Mouse (Mus musculus): ENCODE results near the gene Pde4d.
A peak's percentile ranks its signal among the peaks of the same experiment; 100 is the strongest.

Gene Pde4d

DNA sequence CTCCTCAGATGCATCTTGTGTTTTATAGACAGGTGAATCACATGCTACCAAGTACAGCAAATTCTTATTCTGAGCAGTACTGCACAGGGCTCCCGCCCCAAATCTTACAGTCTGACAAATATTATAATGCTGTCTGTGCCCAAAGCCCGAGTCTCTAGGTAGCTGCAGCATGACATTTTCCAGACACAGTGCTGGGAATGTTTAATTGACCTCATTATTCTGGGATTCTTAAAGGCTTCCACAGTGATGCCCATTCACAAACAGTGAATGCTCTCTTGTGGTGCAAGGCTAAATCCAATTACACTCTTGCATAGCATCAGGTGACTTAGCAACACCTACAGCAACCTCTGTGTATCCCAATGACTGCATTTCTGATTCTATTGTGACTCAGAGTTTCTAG, 549.0 kb downstream of the Pde4d start:
- no peak for DNase-seq (ENCODE audit: extremely low spot score, low spot score)

DNA sequence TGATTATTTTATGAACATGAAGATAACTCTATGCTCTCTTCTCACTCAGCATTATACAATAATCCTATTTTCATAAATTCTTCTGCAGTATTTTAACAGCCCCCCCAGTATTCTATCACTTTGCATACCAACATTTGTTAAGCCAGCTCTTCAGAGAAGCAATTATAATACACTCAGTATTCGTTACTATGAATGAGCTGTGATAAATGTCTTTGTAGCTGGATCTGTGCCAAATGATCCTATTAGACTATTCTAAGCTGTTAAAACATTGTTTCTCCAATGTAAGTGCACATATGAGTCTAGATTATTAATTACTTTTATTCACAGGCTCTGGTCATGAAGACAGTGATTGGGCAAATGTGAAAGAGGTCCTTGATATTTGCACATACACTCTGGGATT, 575.0 kb downstream of the Pde4d start:
- DNase-seq (ENCODE audit: extremely low spot score, low spot score), result no peak

DNA sequence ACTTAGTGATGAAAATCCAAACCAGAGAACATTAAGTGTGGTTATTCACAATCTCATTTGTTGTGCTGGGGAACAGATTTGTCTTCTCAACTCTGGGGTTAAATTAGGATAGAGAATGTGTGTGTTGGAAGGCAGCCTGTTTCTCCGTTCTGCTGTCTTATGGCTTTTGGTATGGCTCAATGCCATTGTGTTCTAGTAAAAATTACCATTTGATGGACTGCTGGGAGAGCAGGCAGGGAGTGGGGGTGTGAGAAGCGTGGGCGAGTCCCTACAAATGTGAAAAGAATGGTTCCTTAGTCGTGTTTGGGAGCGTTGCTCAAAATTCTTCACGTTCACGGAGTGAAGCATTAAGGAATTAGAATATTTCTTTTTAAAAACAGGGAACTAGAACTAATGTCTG, 597.4 kb downstream of the Pde4d start:
- DNase-seq (ENCODE audit: extremely low spot score, low spot score), result no peak

- no peak for DNase-seq (ENCODE audit: extremely low spot score, low spot score)
Observed at GRCm38 (mm10) chr13:109052805-109053204, 603.1 kb downstream of the Pde4d start.

- DNase-seq (ENCODE audit: extremely low spot score, low spot score), result no peak
Observed at GRCm38 (mm10) chr13:109053242-109054018, 603.7 kb downstream of the Pde4d start.

DNA sequence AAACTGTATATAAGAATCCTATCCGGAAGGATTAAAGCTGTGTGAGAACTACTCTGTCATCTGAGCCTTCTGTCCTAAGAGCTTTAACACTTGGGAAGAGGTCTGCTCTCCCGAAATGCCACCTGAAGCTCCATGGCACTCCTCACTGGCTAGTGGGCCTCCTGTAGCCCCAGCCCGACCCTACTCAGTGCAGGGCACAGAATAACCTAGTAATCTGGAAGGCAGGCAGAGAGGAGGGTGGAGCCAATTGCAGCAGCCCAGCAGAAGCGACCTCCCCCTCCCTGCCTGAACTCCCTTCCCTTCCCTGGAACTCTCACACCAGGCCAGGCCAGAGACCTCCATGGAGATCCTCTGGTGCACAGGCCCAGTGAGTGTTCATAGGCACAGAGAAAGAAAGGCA, 608.3 kb downstream of the Pde4d start:
- DNase-seq (ENCODE audit: extremely low spot score, low spot score), result no peak

GRCm38 (mm10) chr13:109066581-109067159, 616.9 kb downstream of the Pde4d start:
- DNase-seq (ENCODE audit: extremely low spot score, low spot score), result no peak

DNA sequence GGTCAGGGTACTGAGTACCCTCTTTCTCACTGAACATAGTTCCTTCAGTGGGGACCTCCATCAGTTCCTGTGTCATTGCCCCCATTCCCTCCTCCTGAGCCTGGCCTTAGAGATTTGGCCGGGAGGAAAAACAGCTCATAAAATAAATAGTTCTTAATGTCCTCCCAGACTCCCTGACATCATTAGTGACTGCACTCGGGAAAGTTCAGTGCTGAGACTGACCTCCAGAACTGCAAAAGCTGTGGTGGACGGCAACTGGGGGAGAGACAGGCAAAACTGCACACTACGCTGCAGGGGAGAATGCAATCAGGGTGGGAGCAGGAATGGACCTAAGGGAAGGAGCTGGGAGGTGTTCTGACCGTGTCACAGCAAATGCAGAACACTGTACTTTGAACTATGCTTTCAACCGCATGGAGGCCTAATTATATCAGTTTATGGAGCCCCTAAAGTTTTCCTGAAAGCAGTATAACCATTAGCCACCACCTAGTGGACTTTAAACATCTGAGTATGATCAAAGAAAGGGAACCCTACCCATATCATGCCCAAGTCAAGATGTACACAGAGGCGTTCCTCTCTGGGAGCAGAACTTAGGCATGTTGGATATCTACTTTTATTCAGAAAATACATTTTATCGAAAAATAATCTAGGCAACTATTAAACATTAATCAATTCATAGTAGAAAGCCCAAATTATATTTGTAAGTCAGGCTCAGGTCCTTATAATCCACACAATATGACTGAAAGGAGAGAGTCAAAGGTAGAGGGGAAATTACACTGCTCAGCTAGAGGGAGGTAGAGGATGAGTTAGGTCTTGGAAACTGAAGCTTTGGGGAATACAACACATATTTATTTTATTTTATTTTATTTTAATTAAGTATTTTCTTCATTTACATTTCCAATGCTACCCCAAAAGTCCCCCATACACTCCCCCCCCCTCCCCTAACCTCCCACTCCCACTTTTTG, 618.8 kb downstream of the Pde4d start:
- DNase-seq (ENCODE audit: extremely low spot score, low spot score), result no peak

DNA sequence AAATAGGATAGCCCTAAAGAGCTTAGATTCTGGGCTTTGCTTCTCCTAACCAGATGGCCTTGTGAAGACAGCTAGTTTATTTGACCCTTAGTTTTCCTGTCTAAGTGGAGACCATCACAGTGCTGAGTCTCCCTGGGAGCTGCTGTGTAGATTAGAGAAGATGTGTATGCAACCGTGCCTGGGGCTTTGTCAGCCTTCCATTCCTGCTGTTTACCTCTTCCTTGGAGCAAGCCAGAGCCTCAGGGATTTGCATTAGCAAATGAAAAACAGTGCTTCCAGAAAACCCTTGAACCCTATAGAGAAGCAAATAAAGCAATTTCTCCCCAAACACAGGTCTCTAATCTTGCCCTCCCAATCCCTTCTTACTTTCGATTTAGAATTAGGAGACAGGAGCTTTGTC, 623.6 kb downstream of the Pde4d start:
- no peak for DNase-seq (ENCODE audit: extremely low spot score, low spot score)

- no peak for DNase-seq (ENCODE audit: extremely low spot score, low spot score)
Observed at GRCm38 (mm10) chr13:109074078-109074477, 624.3 kb downstream of the Pde4d start.

DNA sequence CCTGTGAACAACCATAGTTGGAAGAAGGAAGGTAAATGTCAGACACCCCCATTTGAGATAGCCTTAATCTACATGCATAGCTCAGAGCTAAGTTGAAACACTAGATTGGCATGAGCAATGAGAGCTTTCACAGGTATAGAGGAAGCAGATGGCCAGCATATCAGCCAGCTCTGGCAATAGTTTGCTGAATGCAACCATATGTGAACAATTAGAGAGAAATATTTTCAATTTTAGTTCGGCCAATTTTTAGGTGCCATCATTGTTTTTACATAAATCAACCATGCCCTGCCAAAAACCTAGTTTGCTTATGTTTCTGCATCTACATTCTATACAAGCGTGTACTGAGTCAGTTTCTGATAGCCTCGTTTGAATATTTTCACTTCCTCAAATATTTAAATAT, 642.9 kb downstream of the Pde4d start:
- no peak for DNase-seq (ENCODE audit: extremely low spot score, low spot score)

GRCm38 (mm10) chr13:109096654-109097053, 646.9 kb downstream of the Pde4d start:
- no peak for DNase-seq (ENCODE audit: extremely low spot score, low spot score)

GRCm38 (mm10) chr13:109116004-109116341, 666.2 kb downstream of the Pde4d start:
- no peak for DNase-seq (ENCODE audit: extremely low spot score, low spot score)

GRCm38 (mm10) chr13:109116342-109117201, 666.8 kb downstream of the Pde4d start:
- DNase-seq (ENCODE audit: extremely low spot score, low spot score), result peak; percentile 81

GRCm38 (mm10) chr13:109117210-109117791, 667.6 kb downstream of the Pde4d start:
- DNase-seq (ENCODE audit: extremely low spot score, low spot score), result peak; percentile 49

- DNase-seq (ENCODE audit: extremely low spot score, low spot score), result no peak
Observed at GRCm38 (mm10) chr13:109118296-109118800, 668.6 kb downstream of the Pde4d start.

- DNase-seq (ENCODE audit: extremely low spot score, low spot score), result no peak
Observed at GRCm38 (mm10) chr13:109121867-109122266, 672.1 kb downstream of the Pde4d start.

DNA sequence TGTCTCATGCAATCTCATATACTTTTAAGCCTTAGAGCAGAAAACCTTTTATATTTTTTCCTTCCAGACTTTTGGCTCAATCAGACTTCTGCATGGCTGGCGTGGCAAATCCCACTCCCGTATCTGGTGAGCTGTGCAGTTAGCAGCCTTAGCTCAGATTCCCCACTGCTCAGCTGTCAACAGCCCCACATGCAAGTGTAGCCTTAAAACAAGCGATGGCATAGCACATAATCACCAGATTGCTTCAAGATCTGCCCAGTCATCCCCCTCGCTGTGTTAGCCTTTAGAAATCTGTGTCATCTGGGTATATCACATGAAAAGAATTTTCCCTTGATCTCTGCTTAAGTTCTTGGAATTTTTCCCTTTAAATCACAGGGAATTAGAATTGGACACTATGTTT, 686.7 kb downstream of the Pde4d start:
- DNase-seq (ENCODE audit: extremely low spot score, low spot score), result no peak

GRCm38 (mm10) chr13:109158703-109159102, 709.0 kb downstream of the Pde4d start:
- DNase-seq (ENCODE audit: extremely low spot score, low spot score), result no peak

GRCm38 (mm10) chr13:109168556-109169334, 719.0 kb downstream of the Pde4d start:
- no peak for DNase-seq (ENCODE audit: extremely low spot score, low spot score)

Measured in neural tube, embryonic 10.5 days (tissue).